Mouse (Mus musculus): Measurements from ENCODE around the gene Ebna1bp2.

- no peak for TF ChIP-seq GATA1 (IDR thresholded peaks at IDR 0.05; ENCODE audit: borderline replicate concordance, low read length)
- no peak for TF ChIP-seq FLI1 (IDR thresholded peaks at IDR 0.05; ENCODE audit: low read length)
Observed at GRCm38 (mm10) chr4:118579313-118579712, 41.3 kb upstream of the Ebna1bp2 start.
